ENCODE assay signal across 27 mouse cellular contexts in genomic region chr10:100661970-100662590, GRCm38 (mm10).
DNase-seq lines count a peak whose midpoint lies in the region; ATAC-seq lines count a peak whose summit lies in the region.
"Had no signal": no experiment of that assay in that cellular context is flagged by ENCODE, and none has a peak within 500 bp of the region (broad histone marks: within the 10 kb centered on the region; RNA-seq: fewer than 3 reads in every experiment).

No protein-coding gene starts in this region.

- H3K27ac ChIP-seq in forebrain, embryonic 16.5 days (ENCODE audit: low read length): no peak overlapping the region
- no peak overlapping the region for H3K27ac ChIP-seq in forebrain, embryonic 15.5 days (replicated peaks)
- H3K27ac ChIP-seq: heart, adult 2 months; kidney, embryonic 15.5 days; layer of hippocampus, adult 2 months; liver, embryonic 12.5 days had no signal

- H3K9me3 ChIP-seq in forebrain, embryonic 16.5 days (ENCODE audit: control insufficient read depth, low read length): no peaks in the 10 kb centered on the region
- no peaks in the 10 kb centered on the region for H3K9me3 ChIP-seq in forebrain, embryonic 15.5 days
- H3K9me3 ChIP-seq: heart, embryonic 12.5 days; kidney, embryonic 15.5 days; liver, embryonic 12.5 days; megakaryocyte, embryonic 14.5 days had no signal

- peak; percentile 7 for DNase-seq in layer of hippocampus, adult 9-11 months
- DNase-seq in layer of hippocampus, adult 11-12 months (ENCODE audit: low spot score): no peak
- peak; percentile 5 for DNase-seq in 416B (ENCODE audit: low read depth)
- DNase-seq in right cerebral cortex, postnatal 36 days (ENCODE audit: low spot score in 2 of 2): no peak
- no peak for DNase-seq in adrenal gland, adult (ENCODE audit: inconsistent age in 2 of 2, low spot score in 1 of 2)
- DNase-seq: adrenal gland, postnatal 25 days; cerebellum, adult 2 months; cerebellum, postnatal 14 days; gastrocnemius, postnatal 25 days; heart, adult 2 months; heart, postnatal 4 days; kidney, adult 18-20 months; kidney, postnatal 25 days; left cerebral cortex, postnatal 4 days; liver, postnatal 0 days; lung, postnatal 36 days; right cerebral cortex, postnatal 25 days; spleen, adult 18-20 months; thymus, postnatal 25 days had no signal

- 35% methylated on average over 2 of the region's 2 CpGs for WGBS in forebrain, embryonic 16.5 days
- WGBS in forebrain, embryonic 15.5 days: 32% methylated on average over 2 of the region's 2 CpGs

- H3K4me1 ChIP-seq in forebrain, embryonic 16.5 days (replicated peaks; ENCODE audit: control insufficient read depth, insufficient read depth, low read length): no peaks in the 10 kb centered on the region
- H3K4me1 ChIP-seq in forebrain, embryonic 15.5 days: no peaks in the 10 kb centered on the region
- H3K4me1 ChIP-seq: heart, embryonic 12.5 days; kidney, embryonic 15.5 days; liver, embryonic 12.5 days had no signal

- H3K36me3 ChIP-seq in forebrain, embryonic 16.5 days (ENCODE audit: control insufficient read depth, insufficient read depth): no peaks in the 10 kb centered on the region
- H3K36me3 ChIP-seq in forebrain, embryonic 15.5 days: no peaks in the 10 kb centered on the region
- H3K36me3 ChIP-seq: heart, embryonic 12.5 days; kidney, embryonic 15.5 days; liver, embryonic 12.5 days had no signal

- 0 out of 2 replicates have a peak, but pooled peaks have one; percentile 50 for ATAC-seq in forebrain, embryonic 16.5 days
- ATAC-seq in forebrain, embryonic 15.5 days (replicated peaks): no peak
- peak; percentile 90 for ATAC-seq in granulocyte monocyte progenitor cell, adult 5-6 weeks (replicated peaks; ENCODE audit: poor library complexity, severe bottlenecking)
- ATAC-seq: liver, embryonic 12.5 days; liver, postnatal 0 days had no signal

- no peak overlapping the region for H3K9ac ChIP-seq in forebrain, embryonic 16.5 days (replicated peaks; ENCODE audit: low read depth, low read length)
- H3K9ac ChIP-seq in forebrain, embryonic 15.5 days (replicated peaks): no peak overlapping the region
- H3K9ac ChIP-seq: heart, embryonic 12.5 days; kidney, embryonic 15.5 days; liver, embryonic 12.5 days; liver, postnatal 0 days had no signal

- H3K27me3 ChIP-seq in forebrain, embryonic 16.5 days (replicated peaks; ENCODE audit: control insufficient read depth, insufficient read depth, low read length): no peaks in the 10 kb centered on the region
- H3K27me3 ChIP-seq in forebrain, embryonic 15.5 days: no peaks in the 10 kb centered on the region
- H3K27me3 ChIP-seq: heart, embryonic 12.5 days; kidney, embryonic 15.5 days; liver, embryonic 12.5 days; megakaryocyte, embryonic 14.5 days had no signal

- H3K4me2 ChIP-seq in forebrain, embryonic 16.5 days (ENCODE audit: low read length): no peak overlapping the region
- no peak overlapping the region for H3K4me2 ChIP-seq in forebrain, embryonic 15.5 days (replicated peaks)
- H3K4me2 ChIP-seq: heart, embryonic 12.5 days; kidney, embryonic 15.5 days; liver, embryonic 12.5 days had no signal

- H3K4me3 ChIP-seq in forebrain, embryonic 16.5 days (replicated peaks; ENCODE audit: low read length): no peak overlapping the region
- H3K4me3 ChIP-seq in forebrain, embryonic 15.5 days: no peak overlapping the region
- H3K4me3 ChIP-seq: heart, adult 2 months; heart, embryonic 12.5 days; kidney, embryonic 15.5 days; layer of hippocampus, adult 2 months; liver, embryonic 12.5 days; megakaryocyte, embryonic 14.5 days had no signal

Comparison
In these comparisons a context has a peak if more than half of its experiments do, and no peak if none do; other contexts are left out.
1. DNase-seq: peak in layer of hippocampus, adult 9-11 months (single experiment) and 416B (single experiment); none in layer of hippocampus, adult 11-12 months (single experiment), right cerebral cortex, postnatal 36 days (0 of 2) and adrenal gland, adult (0 of 2).